Mouse (Mus musculus) bone marrow, adult 2 months (tissue): Measurements from ENCODE around the gene Zmat3. TPM values are rescaled to one million over a fixed set of nuclear protein-coding genes. Genes with fewer than 3 reads are reported as not detected.

ENCODE experiments used
- H3K27ac ChIP-seq: fragments of 200-500 bp; 2 replicates; pipeline ENCODE4 v1.5.1; 2012; ENCODE audit warnings: low read depth, mild to moderate bottlenecking, control low read depth, inconsistent platforms, low read length; ENCODE audit not compliant: control insufficient read depth, poor library complexity, insufficient read depth
- H3K4me1 ChIP-seq: fragments of 200-500 bp; 2 replicates; pipeline ENCODE4 v1.6.1; 2011; ENCODE audit warnings: low read length; ENCODE audit not compliant: control insufficient read depth, insufficient read depth
- H3K4me3 ChIP-seq: fragments of 200-500 bp; replicated peaks from 2 replicates; pipeline ENCODE3; 2011; ENCODE audit warnings: mild to moderate bottlenecking, low read depth, low read length, control low read depth; ENCODE audit not compliant: control insufficient read depth
- CTCF ChIP-seq: fragments of 200-500 bp; IDR thresholded peaks from 2 replicates; pipeline ENCODE4 v1.5.1; 2011; ENCODE audit warnings: low read length, control low read depth; ENCODE audit not compliant: control insufficient read depth, insufficient read depth
- POLR2A ChIP-seq: fragments of 200-500 bp; IDR thresholded peaks from 2 replicates; pipeline ENCODE4 v1.6.1; 2011; ENCODE audit warnings: low read depth, mild to moderate bottlenecking, control low read depth, low read length, borderline replicate concordance; ENCODE audit not compliant: control insufficient read depth
- WGBS: fragments of 180-500 bp; shearing (Covaris S2); methylation state at CpG from one replicate; pipeline ENCODE4 v1.1.7; 2018; 5-methylcytosine and 5-hydroxymethylcytosine counted together
- polyA plus RNA-seq: library from polyadenylated mRNA; stranded (reverse); fragments of >200 nt; gene quantifications from 2 replicates; pipeline ENCODE4 v1.2.4, GENCODE M21; 2011; ENCODE audit warnings: low replicate concordance; ENCODE audit not compliant: missing spikeins, insufficient read depth, insufficient read length

Zmat3 gene
- polyA plus RNA-seq, 1 experiment = 6.0 TPM

- TF ChIP-seq POLR2A (no peak), CTCF (no peak)
- WGBS = 83% methylated on average over 4 of the region's 4 CpGs
Measured at GRCm38 (mm10) chr3:32392841-32393240, 27.0 kb upstream of the Zmat3 start.

GRCm38 (mm10) chr3:32381556-32381955, 15.7 kb upstream of the Zmat3 start:
- no peak for TF ChIP-seq POLR2A
- no peak for TF ChIP-seq CTCF
- 66% methylated on average over 3 of the region's 3 CpGs for WGBS
- Histone ChIP-seq H3K4me1 (no peaks in the 10 kb centered on the region), H3K27ac (no peak overlapping the region), H3K4me3 (no peak overlapping the region)

More at GRCm38 (mm10) chr3:32392841-32393240, 27.0 kb upstream of the Zmat3 start:
- Histone ChIP-seq H3K4me3 (no peak overlapping the region), H3K4me1 (no peaks in the 10 kb centered on the region; the same call in 1 of the 2 replicates), H3K27ac (no peak overlapping the region)

- TF ChIP-seq POLR2A (no peak), CTCF (peak; percentile 63)
- Histone ChIP-seq H3K4me1 (no peaks in the 10 kb centered on the region), H3K4me3 (no peak overlapping the region), H3K27ac (no peak overlapping the region)
- WGBS = 58% methylated on average over 2 of the region's 2 CpGs
Measured at GRCm38 (mm10) chr3:32379891-32380290, 14.1 kb upstream of the Zmat3 start.

- Histone ChIP-seq H3K4me1 (no peaks in the 10 kb centered on the region), H3K4me3 (no peak overlapping the region), H3K27ac (no peak overlapping the region)
- WGBS = 89% methylated on average over 6 of the region's 6 CpGs
- TF ChIP-seq POLR2A (no peak), CTCF (no peak)
Measured at GRCm38 (mm10) chr3:32373236-32373635, 7.4 kb upstream of the Zmat3 start.

- H3K4me3 ChIP-seq = no peak overlapping the region
- no peaks in the 10 kb centered on the region for H3K4me1 ChIP-seq
- 78% methylated on average over 8 of the region's 8 CpGs for WGBS
- TF ChIP-seq CTCF (no peak), POLR2A (no peak)
- H3K27ac ChIP-seq = no peak overlapping the region
Measured at GRCm38 (mm10) chr3:32372470-32372869, 6.7 kb upstream of the Zmat3 start.

- Histone ChIP-seq H3K27ac (no peak overlapping the region), H3K4me1 (no peaks in the 10 kb centered on the region), H3K4me3 (no peak overlapping the region)
- TF ChIP-seq CTCF = no peak
- no peak for TF ChIP-seq POLR2A
- WGBS = 70% methylated on average over 7 of the region's 7 CpGs
Measured at GRCm38 (mm10) chr3:32371957-32372356, 6.1 kb upstream of the Zmat3 start.

- Histone ChIP-seq H3K27ac (no peak overlapping the region), H3K4me3 (no peak overlapping the region), H3K4me1 (no peaks in the 10 kb centered on the region)
- 70% methylated on average over 1 of the region's 1 CpGs for WGBS
- TF ChIP-seq POLR2A (no peak), CTCF (no peak)
Measured at GRCm38 (mm10) chr3:32367516-32367915, 1.7 kb upstream of the Zmat3 start.

- Histone ChIP-seq H3K4me1 (no peaks in the 10 kb centered on the region), H3K27ac (no peak overlapping the region), H3K4me3 (peak overlapping the region; percentile 78)
- WGBS = 69% methylated on average over 17 of the region's 17 CpGs
- TF ChIP-seq CTCF (no peak), POLR2A (no peak)
Measured at GRCm38 (mm10) chr3:32366246-32366734, 476 bp upstream of the Zmat3 start.

GRCm38 (mm10) chr3:32364841-32365545, 821 bp downstream of the Zmat3 start:
- Histone ChIP-seq H3K27ac (no peak overlapping the region), H3K4me1 (no peaks in the 10 kb centered on the region), H3K4me3 (peak overlapping the region; percentile 78)
- TF ChIP-seq POLR2A = no peak
- TF ChIP-seq CTCF = no peak
- WGBS = 8% methylated on average over 54 of the region's 54 CpGs
